Mouse (Mus musculus) thymus, adult 2 months (tissue): ENCODE data around the gene Flot1.

Source experiments
- CTCF ChIP-seq: fragments of 200-500 bp; IDR thresholded peaks from 2 replicates; pipeline ENCODE4 v1.5.1; 2012; ENCODE audit warnings: mild to moderate bottlenecking, control low read depth, low read length, moderate library complexity, borderline replicate concordance; ENCODE audit not compliant: control insufficient read depth, poor library complexity, insufficient read depth; ENCODE audit errors: extremely low read depth
- POLR2A ChIP-seq: fragments of 200-500 bp; IDR thresholded peaks from 2 replicates; pipeline ENCODE4 v1.6.1; 2012; ENCODE audit warnings: mild to moderate bottlenecking, low read length, control low read depth, moderate library complexity; ENCODE audit not compliant: control insufficient read depth, poor library complexity, insufficient read depth; ENCODE audit errors: extremely low read depth

- no peak for TF ChIP-seq POLR2A
- TF ChIP-seq CTCF = no peak
Measured at GRCm38 (mm10) chr17:35835424-35836140, 12.6 kb downstream of the Flot1 start.
